Mouse (Mus musculus): ENCODE measurements at regions not wholly inside any gene's neighbourhood (a gene's known extent, or its start where the extent isn't known, plus 50 kb on each side); places are given as distances from the start of the nearest gene placed in this dataset.

- no peak for DNase-seq (ENCODE audit: low read depth)
Measured at GRCm38 (mm10) chr8:89444466-89444865, 400.5 kb upstream of the Sall1 start.

- DNase-seq (ENCODE audit: low read depth): no peak
Measured at GRCm38 (mm10) chr8:89439304-89439703, 395.3 kb upstream of the Sall1 start.

GRCm38 (mm10) chr8:89426969-89427368 lies 383.0 kb upstream of the Sall1 start:
- no peak for DNase-seq (ENCODE audit: low read depth)

DNA sequence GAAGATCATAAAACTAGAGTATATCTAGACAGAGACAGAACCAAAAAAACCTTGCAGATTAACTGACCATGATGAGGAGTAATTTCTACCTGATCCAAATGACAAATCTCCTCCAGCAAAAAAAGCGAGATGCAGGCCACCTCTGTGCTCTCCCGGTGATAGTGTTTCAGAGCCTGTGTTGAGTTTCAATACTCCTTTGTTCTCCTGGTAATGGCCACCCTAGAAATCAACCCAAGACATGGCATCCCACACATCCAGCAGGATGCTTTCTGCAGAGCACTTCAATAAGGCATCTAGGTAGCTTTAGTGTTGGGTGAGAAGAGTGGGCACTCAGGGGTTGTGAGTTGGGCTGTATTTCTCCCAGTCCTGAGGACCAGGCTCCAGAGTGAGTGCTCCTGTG lies 371.3 kb upstream of the Sall1 start:
- DNase-seq (ENCODE audit: low read depth): no peak

GRCm38 (mm10) chr8:89412500-89412899 lies 368.5 kb upstream of the Sall1 start:
- no peak for DNase-seq (ENCODE audit: low read depth)

DNA sequence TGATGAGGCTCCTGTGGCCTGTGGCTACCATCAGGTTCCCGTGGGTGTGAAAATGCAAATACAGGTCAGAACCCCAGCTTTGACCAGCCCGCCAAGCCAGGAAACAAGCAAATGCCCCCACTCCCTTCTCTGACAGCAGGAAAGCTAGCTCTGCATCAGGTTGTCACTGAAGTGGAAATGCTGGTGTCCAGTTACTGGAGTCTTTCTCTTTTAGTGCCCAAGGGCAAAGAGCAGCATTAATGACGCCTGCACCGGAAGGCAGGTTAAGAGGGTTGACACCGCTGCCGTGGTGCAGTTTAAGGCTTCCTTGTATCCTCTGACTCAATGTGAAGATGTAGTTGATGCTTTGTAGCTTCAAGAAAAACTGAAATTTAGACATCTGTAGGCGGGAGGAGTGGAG lies 368.1 kb upstream of the Sall1 start:
- no peak for DNase-seq (ENCODE audit: low read depth)

- DNase-seq (ENCODE audit: low read depth): no peak
Measured at GRCm38 (mm10) chr8:89406688-89407087, 362.7 kb upstream of the Sall1 start.

GRCm38 (mm10) chr8:89404287-89404686 lies 360.3 kb upstream of the Sall1 start:
- DNase-seq (ENCODE audit: low read depth): no peak

- DNase-seq (ENCODE audit: low read depth): no peak
Measured at GRCm38 (mm10) chr8:89396673-89397072, 352.7 kb upstream of the Sall1 start.

DNA sequence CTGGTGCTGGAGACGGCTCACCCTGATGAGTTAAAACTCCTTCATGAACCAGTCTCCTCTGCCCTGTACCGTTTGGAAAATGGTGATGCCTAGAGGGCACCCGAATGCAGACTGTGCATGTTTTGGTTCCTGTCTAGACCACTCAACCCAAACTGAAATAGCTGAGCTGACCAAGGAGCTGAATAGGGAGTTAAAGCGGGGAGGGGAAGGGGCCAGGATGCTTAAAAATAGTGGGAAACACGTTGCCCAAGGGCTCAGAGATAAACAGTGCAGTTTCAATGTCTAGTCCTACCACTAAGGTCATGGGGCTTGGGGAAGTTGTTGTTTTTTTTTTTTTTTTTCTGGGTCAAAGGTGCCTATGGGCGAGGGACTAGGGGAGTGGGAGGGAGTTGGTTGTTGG lies 348.8 kb upstream of the Sall1 start:
- DNase-seq (ENCODE audit: low read depth): no peak

GRCm38 (mm10) chr8:89388761-89389160 lies 344.8 kb upstream of the Sall1 start:
- no peak for DNase-seq (ENCODE audit: low read depth)

- DNase-seq (ENCODE audit: low read depth): no peak
Measured at GRCm38 (mm10) chr8:89387295-89387694, 343.3 kb upstream of the Sall1 start.

GRCm38 (mm10) chr8:89385028-89385427 lies 341.1 kb upstream of the Sall1 start:
- DNase-seq (ENCODE audit: low read depth): no peak

GRCm38 (mm10) chr8:89383781-89384180 lies 339.8 kb upstream of the Sall1 start:
- no peak for DNase-seq (ENCODE audit: low read depth)

GRCm38 (mm10) chr8:89382538-89383380 lies 338.8 kb upstream of the Sall1 start:
- DNase-seq (ENCODE audit: low read depth): no peak

GRCm38 (mm10) chr8:89380436-89380835 lies 336.5 kb upstream of the Sall1 start:
- no peak for DNase-seq (ENCODE audit: low read depth)

- DNase-seq (ENCODE audit: low read depth): no peak
Measured at GRCm38 (mm10) chr8:89372761-89373160, 328.8 kb upstream of the Sall1 start.

DNA sequence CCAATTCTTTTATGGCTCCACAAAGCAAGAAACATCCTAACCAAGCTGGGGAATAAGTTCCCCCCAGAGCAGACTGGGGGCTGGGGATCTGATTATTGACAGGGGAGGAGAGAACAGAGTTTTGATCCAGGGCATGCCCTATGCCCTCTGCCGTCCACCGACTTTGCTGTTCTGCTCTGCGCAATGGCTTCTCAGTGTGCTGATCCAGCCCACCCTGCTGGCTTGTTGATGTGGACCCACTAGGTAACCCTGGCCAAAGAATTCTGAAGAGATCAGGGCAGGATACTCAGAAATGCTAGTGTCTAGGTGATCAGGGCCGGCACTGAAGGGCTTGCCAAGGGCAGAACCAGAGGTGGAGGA lies 327.8 kb upstream of the Sall1 start:
- no peak for DNase-seq (ENCODE audit: low read depth)

DNA sequence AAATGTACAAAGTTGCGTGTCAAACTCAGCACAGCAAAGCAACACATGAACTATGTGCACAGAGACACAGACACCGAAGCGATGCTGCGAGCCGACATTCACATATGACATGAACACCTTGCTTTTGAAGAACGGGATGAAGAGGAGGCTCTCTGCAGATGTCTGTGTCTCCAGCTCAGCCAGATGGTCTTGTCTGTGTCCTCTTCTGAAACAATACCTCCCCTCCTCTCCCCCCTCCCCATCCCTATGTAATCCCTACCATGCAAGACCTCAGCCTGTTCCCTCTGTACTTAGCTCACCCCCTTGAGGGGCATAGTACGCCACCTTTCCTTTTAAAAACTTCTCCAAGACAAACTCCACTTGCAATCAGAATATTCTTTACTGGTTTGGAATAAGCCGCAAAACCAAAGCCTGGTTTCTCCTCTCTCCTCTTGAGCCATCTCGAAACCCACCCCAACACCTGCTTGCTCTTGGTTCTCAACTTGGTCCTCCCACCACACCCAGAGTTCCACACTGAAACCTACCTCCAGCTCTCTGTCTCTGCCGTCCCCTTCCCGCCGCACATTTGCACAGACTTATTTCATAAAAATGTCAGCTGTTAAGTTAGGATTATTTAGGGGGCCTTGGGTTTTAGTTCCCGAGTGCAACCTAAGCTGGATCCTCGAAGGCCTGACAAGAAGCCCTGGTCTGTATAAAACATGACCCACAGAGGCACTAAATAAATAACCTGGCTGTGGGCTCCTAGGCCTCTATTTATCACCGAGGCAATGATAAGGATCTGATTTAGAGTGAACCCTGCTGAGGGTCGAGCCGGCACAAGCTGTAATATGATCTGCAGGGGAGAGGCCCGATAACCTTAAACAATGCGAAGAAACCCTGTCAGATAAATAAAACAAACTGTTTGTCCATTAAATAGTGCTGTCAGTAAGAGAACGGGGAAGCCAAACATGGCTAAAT lies 327.1 kb upstream of the Sall1 start:
- DNase-seq (ENCODE audit: low read depth): no peak

GRCm38 (mm10) chr8:89365430-89365829 lies 321.5 kb upstream of the Sall1 start:
- no peak for DNase-seq (ENCODE audit: low read depth)

DNA sequence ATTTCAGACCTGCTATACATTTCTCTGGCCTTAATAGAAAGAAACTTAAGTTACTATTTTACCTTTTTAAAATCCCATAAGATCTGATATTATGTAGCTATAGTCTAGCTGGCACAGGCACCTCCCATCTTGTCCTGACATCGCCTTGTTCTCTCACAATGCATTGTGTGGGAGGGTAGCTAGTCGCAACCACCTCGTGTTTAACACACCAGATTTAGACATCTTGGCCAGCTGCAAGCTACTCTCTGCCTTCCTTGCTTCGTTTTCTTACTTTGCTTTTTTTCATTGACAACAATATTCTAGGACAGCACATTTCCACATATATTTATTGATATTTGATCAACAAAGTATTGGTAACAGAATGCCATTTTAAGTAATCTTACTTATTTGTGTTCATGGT lies 314.4 kb upstream of the Sall1 start:
- no peak for DNase-seq (ENCODE audit: low read depth)

DNA sequence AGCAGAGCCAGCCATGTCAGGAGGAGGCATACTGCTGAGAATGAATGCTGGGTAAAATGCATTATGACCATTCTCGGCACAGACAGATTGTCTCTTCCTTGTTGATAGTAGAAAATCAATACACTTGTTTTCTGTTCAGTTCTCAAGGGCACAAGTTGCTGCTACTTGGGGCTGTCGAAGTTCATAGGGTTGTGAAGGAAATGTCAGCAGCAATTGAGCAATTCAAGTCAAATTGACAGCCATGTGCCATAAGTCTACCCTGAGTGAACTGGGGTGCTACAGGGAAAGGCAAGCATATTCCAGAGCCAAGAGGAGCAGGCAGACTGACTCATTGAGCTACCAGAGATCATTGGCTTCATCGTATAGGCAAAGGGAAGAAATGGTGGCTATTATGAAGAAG lies 301.6 kb upstream of the Sall1 start:
- no peak for DNase-seq (ENCODE audit: low read depth)

DNA sequence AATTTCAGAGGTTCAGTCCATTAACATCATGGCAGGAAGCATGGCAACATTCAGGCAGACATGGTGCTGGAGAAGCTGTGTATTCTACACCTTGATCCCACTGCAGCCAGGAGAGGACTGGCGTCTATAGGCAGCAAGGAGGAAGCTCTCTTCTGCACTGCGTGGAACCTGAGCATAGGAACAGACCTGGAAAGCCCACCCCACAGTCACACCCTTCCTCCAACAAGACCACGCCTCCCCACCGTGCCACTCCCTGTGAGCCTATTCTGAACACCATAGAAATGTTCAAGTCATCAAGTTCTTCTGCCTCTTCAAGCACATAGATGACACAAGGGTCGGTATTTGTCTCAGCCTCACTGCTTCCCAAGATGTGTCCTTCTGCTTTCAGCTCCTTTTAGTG lies 297.7 kb upstream of the Sall1 start:
- DNase-seq (ENCODE audit: low read depth): no peak
